Mouse (Mus musculus) gastrocnemius, adult 8-10 months (tissue): ENCODE data around the gene Usb1. TPM values are rescaled to one million over a fixed set of nuclear protein-coding genes. Genes with fewer than 3 reads are reported as not detected.
A peak's percentile ranks its signal among the peaks of the same experiment; 100 is the strongest.

ENCODE experiments used
- DNase-seq, 2 experiments: peaks; one replicate each; pipeline ENCODE4 v3.0.0; 2022; ENCODE audit warnings: low spot score in 2 of 2
- total RNA-seq, 4 experiments: library from RNA; stranded (reverse); gene quantifications; 2 replicates each; pipeline ENCODE4 v1.2.4; 2022

The Usb1 gene
- total RNA-seq, 4 experiments from 2014 or later: 4.0 to 7.4 (median 6.1) TPM

DNA sequence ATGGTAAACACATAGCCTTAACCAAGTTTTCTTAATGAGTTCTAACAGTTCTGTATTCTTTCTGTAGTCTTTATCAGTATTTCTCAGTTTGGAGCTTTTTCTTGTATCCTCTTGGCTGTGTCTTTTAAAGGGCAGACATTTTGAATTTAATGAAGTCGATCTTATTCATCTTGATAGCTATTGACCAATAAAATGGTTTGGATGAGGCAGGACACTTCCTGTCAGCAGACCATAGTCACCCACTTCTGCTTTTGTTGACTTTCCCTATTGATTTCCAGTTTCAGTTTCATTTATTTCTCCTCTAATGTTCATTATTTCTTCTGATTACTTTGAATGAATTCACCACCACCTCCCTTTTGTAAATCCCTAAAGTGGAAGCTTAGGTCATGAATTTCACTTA is 3.6 kb downstream of the Usb1 start:
- DNase-seq: no peak

DNA sequence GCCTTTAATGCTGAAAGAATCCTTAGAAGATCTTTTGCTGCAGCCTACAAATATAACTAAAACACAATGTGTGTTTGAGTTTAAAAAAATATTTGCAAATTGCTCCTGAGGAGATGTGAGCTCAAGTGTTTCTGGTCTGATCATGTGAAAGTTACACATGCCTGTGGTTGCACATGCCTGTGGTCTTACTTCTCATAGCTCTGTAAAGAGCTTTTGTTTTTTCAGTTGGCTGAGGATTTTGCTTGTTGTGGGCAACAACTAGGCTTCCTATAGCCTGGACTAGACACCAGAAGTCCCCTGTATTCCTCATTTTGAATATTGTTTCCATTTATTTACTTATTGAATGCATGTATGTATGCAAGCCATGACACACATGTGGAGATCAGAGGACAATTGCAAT is 4.3 kb downstream of the Usb1 start:
- DNase-seq: no peak

- DNase-seq: no peak
These were observed 9.6 kb downstream of the Usb1 start for GRCm38 (mm10) chr8:95341721-95342120.

DNA sequence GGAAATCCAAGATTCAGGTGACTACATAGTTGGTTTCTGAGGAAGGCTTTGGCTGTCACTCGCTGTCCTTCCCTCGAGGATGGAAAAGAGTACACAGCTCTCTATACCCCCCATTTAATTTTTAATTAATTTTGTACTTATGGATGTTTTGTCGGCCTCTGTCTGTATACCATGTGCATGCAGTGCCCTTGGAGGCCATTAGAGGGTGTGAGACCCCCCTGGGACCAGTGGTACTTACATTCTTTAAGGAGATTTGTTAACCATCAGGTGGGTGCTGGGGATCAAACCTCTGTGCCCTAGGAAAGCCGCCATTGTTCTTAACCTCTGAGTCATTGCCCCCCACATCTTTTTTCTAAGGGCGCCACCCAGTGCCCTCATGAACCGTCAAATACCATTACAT is 12.6 kb downstream of the Usb1 start:
- no peak for DNase-seq

- peak; percentile 48 to 52 for DNase-seq
These were observed 14.8 kb downstream of the Usb1 start for GRCm38 (mm10) chr8:95346643-95347545.

DNA sequence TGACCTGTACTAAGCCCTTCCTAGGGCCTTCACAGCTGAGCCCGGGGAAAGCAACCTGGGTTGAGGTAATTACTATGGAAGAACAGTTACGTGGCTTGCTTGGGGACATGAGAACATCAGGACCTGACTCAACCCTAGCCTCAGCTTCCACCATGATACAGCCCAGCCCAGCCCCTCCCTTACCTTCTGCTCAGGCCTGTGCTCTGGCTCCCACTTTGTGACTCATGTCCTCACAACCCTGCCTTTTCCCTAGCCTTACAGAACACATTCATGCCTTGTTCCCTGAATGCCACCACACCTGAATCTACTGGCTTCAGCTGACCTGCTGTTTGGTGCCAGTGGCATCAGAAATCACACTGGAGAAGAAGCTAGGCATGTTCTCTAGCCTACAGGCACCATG is 16.3 kb downstream of the Usb1 start:
- no peak for DNase-seq

GRCm38 (mm10) chr8:95348811-95349630 is 16.9 kb downstream of the Usb1 start:
- peak; percentile 56 to 66 for DNase-seq

DNA sequence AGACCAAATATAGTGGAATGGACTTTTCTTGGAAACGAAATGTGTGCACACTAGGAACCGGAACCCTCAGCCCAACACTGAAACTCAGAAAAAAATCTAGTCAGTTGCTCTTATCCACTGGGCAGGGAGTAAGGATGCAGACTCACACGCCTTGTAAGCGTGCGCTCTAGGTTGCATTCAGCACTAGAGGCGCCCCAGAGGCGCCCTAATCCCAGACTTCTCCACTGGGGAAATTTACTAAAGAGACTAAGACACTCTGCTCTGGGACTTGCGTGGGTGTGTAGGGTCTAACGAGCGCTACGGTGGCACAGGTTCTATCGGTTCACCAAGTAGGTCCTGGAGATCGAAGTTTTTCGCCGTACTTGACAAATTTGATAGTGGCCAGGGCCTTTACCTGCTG is 19.4 kb downstream of the Usb1 start:
- DNase-seq: no peak

DNA sequence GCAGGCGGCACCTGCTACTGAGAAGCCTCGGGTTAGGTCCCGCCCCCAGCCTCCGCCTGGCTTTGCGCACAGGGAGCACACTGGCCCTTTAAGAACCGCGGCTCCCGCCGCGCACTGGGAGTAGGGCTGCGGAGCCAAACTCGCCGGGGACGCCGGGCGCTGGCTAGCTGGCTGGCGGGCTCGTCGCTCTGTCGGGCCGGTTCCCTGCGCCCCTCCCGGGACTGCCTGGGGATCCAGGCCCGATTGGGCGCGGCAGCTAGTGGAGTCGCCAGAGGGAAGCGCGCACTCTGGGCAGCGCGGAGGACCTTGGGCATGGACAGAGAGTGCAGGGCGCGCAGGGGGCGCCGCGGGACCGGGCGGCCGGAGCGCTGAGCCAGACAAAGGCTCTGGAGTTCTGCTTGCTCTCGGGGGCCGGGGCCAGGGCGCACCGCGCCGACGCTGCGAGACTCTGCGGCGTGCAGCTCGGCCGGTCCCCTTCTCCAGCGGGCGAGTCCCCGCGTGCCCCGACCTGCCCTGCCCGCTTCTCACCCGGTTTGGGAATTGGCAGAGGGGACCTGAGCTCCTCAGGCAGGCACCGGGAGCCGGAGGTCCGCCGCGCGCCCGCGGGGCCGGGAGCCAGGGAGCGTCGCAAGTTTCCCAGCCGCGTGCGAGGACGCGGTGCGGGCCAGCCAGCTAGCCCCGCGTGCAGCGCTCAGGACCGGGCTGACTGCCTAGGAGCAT is 20.2 kb downstream of the Usb1 start, which contains the start of gene Mmp15:
Gene Mmp15 (plus strand): TSS at position 118 of the 720 bp plus-strand sequence.
- DNase-seq: peak; percentile 62 to 80

GRCm38 (mm10) chr8:95352871-95353866 is 21.1 kb downstream of the Usb1 start:
- DNase-seq: peak in 1 of 2 experiments; percentile 21

- DNase-seq: no peak
These were observed 22.5 kb downstream of the Usb1 start for GRCm38 (mm10) chr8:95354606-95355005.

- DNase-seq: no peak
These were observed 26.7 kb downstream of the Usb1 start for GRCm38 (mm10) chr8:95358550-95359411.

DNA sequence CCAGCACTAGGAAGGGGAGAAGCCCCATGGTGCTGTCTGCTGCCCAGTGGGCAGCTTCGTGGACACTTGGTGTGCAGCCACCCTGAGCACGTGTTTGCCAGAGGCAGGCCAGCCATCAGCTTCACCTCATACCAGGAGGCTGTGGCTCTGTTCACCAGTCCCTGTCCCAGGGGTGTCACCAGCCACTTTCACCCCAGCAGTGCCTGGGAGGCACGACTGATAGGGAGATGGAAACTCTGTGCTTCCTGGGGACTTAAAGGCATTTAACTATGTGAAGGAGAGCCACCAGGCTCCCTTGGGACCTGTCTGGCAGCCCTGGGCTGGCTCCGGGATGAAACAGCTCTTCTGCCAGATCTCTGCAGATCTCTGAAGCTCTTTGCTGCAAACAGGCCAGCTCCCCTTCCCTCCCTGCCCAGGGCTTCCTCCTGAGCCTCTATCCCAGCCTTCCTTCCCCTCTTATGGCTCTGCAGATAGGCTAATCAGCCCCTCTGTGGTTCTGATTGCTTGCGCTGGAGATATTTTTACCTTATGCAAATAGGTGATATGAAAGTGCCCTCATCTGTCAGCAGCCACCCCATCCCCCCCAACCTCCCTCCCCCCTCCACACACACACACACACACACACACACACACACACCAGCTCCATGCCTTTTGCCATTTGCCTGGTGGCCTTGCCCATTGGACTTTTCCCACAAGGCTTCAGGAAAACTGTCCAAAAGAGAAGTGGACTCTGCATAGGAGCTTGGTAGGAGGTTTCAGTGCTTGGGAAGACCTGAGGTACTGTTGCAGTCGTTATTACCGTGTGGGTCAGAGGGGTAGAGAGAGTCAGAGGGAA is 28.3 kb downstream of the Usb1 start:
- no peak for DNase-seq

- no peak for DNase-seq
These were observed 28.9 kb downstream of the Usb1 start for GRCm38 (mm10) chr8:95361016-95361341.

- DNase-seq: no peak
These were observed 30.2 kb downstream of the Usb1 start for GRCm38 (mm10) chr8:95362272-95362671.

- no peak for DNase-seq
These were observed 31.8 kb downstream of the Usb1 start for GRCm38 (mm10) chr8:95363849-95364248.

GRCm38 (mm10) chr8:95369581-95370326 is 37.7 kb downstream of the Usb1 start:
- DNase-seq: no peak
